Comparison of ENCODE assay signal across 8 mouse cellular contexts in the genomic region with DNA sequence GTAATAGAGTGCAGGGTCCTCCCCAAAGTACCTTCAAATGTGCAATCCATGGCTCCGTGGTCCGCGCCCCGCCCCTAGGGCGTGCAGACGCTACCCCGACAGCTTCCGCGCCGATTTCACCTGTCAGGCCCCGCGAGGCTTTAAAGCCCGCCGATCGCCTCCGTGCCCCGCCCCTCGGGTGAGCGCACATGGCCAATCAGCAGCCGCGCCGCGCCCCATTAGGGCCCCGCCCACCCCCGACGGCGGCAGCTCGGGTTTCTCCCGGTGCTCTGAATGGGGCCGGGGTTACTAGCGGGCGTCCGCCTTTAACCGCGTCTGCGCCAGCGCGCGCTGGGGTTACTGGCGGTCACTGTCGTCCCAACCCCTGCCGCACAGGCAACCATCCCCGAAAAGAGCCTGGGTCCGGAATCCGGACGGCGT. TPM values are rescaled to one million over a fixed set of nuclear protein-coding genes. Genes with fewer than 3 reads are reported as not detected.
A peak's percentile ranks its signal among the peaks of the same experiment; 100 is the strongest.
DNase-seq lines count a peak whose midpoint lies in the region; ATAC-seq and TF ChIP-seq lines count a peak whose summit lies in the region.

No protein-coding gene starts in this region.

- H3K9me3 ChIP-seq in hindbrain, embryonic 11.5 days (ENCODE audit: control insufficient read depth, low read length), result no peaks in the 10 kb centered on the region
- H3K9me3 ChIP-seq in lung, postnatal 0 days (ENCODE audit: low read length), result no peaks in the 10 kb centered on the region

- peaks cover 27% of the 10 kb centered on the region for H3K4me1 ChIP-seq in hindbrain, embryonic 11.5 days (replicated peaks; ENCODE audit: control insufficient read depth, insufficient read depth, low read length)
- H3K4me1 ChIP-seq in lung, postnatal 0 days (ENCODE audit: insufficient read depth, low read depth, low read length), result peaks cover 32% of the 10 kb centered on the region

- no peaks in the 10 kb centered on the region for H3K27me3 ChIP-seq in hindbrain, embryonic 11.5 days (ENCODE audit: control insufficient read depth, insufficient read depth, low read length)
- no peaks in the 10 kb centered on the region for H3K27me3 ChIP-seq in lung, postnatal 0 days (replicated peaks; ENCODE audit: insufficient read depth, low read length)

- peak overlapping the region; percentile 49 for H3K4me3 ChIP-seq in hindbrain, embryonic 11.5 days (ENCODE audit: low read depth, low read length)
- peak overlapping the region; percentile 36 for H3K4me3 ChIP-seq in lung, postnatal 0 days (ENCODE audit: low read depth, low read length)

- TF ChIP-seq EP300 in lung, postnatal 0 days (IDR thresholded peaks at IDR 0.05), result no peak

- H3K9ac ChIP-seq in hindbrain, embryonic 11.5 days (ENCODE audit: low read depth, low read length), result peak overlapping the region; percentile 65
- H3K9ac ChIP-seq in lung, postnatal 0 days (replicated peaks; ENCODE audit: low read depth), result peak overlapping the region; percentile 24

- DNase-seq in MEL-GATA-1-ER (ENCODE audit: extremely low read depth, low read depth), result peak; percentile 83
- peak; percentile 87 for DNase-seq in cerebellum, adult 9-11 months
- peak; percentile 70 to 85 for DNase-seq in frontal cortex, adult 2 months (ENCODE audit: extremely low spot score in 1 of 2, low spot score in 1 of 2)
- peak; percentile 96 for DNase-seq in hindbrain, embryonic 11.5 days (ENCODE audit: low spot score)
- DNase-seq in layer of hippocampus, postnatal 10 days (ENCODE audit: low spot score in 2 of 2), result peak; percentile 88 to 92
- peak; percentile 96 for DNase-seq in lung, postnatal 0 days (ENCODE audit: low spot score)
- DNase-seq in ovary, postnatal 10 days (ENCODE audit: low spot score), result peak; percentile 84
- DNase-seq in thymus, postnatal 10 days (ENCODE audit: low spot score in 2 of 2), result peak; percentile 97 to 98

- TF ChIP-seq CTCF in lung, postnatal 0 days (IDR thresholded peaks at IDR 0.05), result no peak

- peak overlapping the region; percentile 78 for H3K4me2 ChIP-seq in hindbrain, embryonic 11.5 days (replicated peaks; ENCODE audit: low read depth, low read length)
- H3K4me2 ChIP-seq in lung, postnatal 0 days (replicated peaks; ENCODE audit: low read depth, low read length), result peak overlapping the region; percentile 69

- WGBS in hindbrain, embryonic 11.5 days, result under 1% methylated on average over 38 of the region's 47 CpGs
- WGBS in lung, postnatal 0 days, result under 1% methylated on average over 37 of the region's 47 CpGs

- peak overlapping the region; percentile 71 for H3K27ac ChIP-seq in hindbrain, embryonic 11.5 days (ENCODE audit: low read depth, low read length)
- peak overlapping the region; percentile 76 for H3K27ac ChIP-seq in lung, postnatal 0 days (ENCODE audit: low read length)

- no peaks in the 10 kb centered on the region for H3K36me3 ChIP-seq in hindbrain, embryonic 11.5 days (ENCODE audit: control insufficient read depth, insufficient read depth, low read length)
- H3K36me3 ChIP-seq in lung, postnatal 0 days (ENCODE audit: insufficient read depth, low read length), result no peaks in the 10 kb centered on the region

- peak; percentile 90 for ATAC-seq in hindbrain, embryonic 11.5 days (ENCODE audit: low FRiP score)
- peak; percentile 93 for ATAC-seq in lung, postnatal 0 days

RNA-seq across cellular contexts. Expression of a gene that starts 12.1 kb away (rescaled TPM):
- 63.2 and 78.3 TPM in 2 replicates for polyA plus RNA-seq in frontal cortex, adult 2 months (2012; rRNA removed)
- 40.4 and 44.7 TPM in 2 replicates for polyA plus RNA-seq in hindbrain, embryonic 11.5 days (2014; fragmentation: Nextera tagmentation; extraction: Ambion mirVana)
- total RNA-seq in layer of hippocampus, postnatal 10 days (2021), result 10 to 100 TPM; 46.8 to 52.8 TPM
- polyA plus RNA-seq in lung, postnatal 0 days (2015; fragmentation: Nextera tagmentation; extraction: Ambion mirVana), result 61.7 and 70.1 TPM in 2 replicates

Comparison
In these comparisons a context has a peak if more than half of its experiments do, and no peak if none do; other contexts are left out.
1. Peak in every context shown above with its lines: DNase-seq, ATAC-seq, H3K4me3 ChIP-seq and H3K27ac ChIP-seq.